Mouse (Mus musculus): ENCODE data around the gene Wnk4.

The Wnk4 gene

GRCm38 (mm10) chr11:101276319-101277070, 16.1 kb downstream of the Wnk4 start:
- DNase-seq (ENCODE audit: low spot score) = no peak

- peak; percentile 62 for DNase-seq (ENCODE audit: low spot score)
Observed at GRCm38 (mm10) chr11:101277381-101278222, 17.2 kb downstream of the Wnk4 start.

GRCm38 (mm10) chr11:101278223-101279192, 18.1 kb downstream of the Wnk4 start, which contains the start of the genes Cntd1 and Coa3:
TSS of gene Cntd1 (plus strand) at chr11:101279012.
TSS of gene Coa3 (minus strand) at chr11:101279114.
- DNase-seq (ENCODE audit: low spot score) = peak; percentile 92

GRCm38 (mm10) chr11:101279193-101279569, 18.8 kb downstream of the Wnk4 start:
- no peak for DNase-seq (ENCODE audit: low spot score)

GRCm38 (mm10) chr11:101280837-101281236, 20.5 kb downstream of the Wnk4 start:
- DNase-seq (ENCODE audit: low spot score) = no peak

GRCm38 (mm10) chr11:101282896-101283295, 22.5 kb downstream of the Wnk4 start:
- no peak for DNase-seq (ENCODE audit: low spot score)

GRCm38 (mm10) chr11:101283805-101284204, 23.4 kb downstream of the Wnk4 start:
- no peak for DNase-seq (ENCODE audit: low spot score)

- DNase-seq (ENCODE audit: low spot score) = peak; percentile 71
Observed at GRCm38 (mm10) chr11:101287306-101287705, 26.9 kb downstream of the Wnk4 start.

GRCm38 (mm10) chr11:101291231-101291630, 30.9 kb downstream of the Wnk4 start:
- DNase-seq (ENCODE audit: low spot score) = no peak

GRCm38 (mm10) chr11:101295191-101295590, 34.8 kb downstream of the Wnk4 start:
- no peak for DNase-seq (ENCODE audit: low spot score)

GRCm38 (mm10) chr11:101300881-101301280, 40.5 kb downstream of the Wnk4 start:
- DNase-seq (ENCODE audit: low spot score) = no peak

GRCm38 (mm10) chr11:101301299-101302003, 41.1 kb downstream of the Wnk4 start:
- DNase-seq (ENCODE audit: low spot score) = no peak

GRCm38 (mm10) chr11:101302004-101302798, 41.8 kb downstream of the Wnk4 start, which contains the start of gene Becn1:
TSS of gene Becn1 (minus strand) at chr11:101302286.
- peak; percentile 97 for DNase-seq (ENCODE audit: low spot score)

- no peak for DNase-seq (ENCODE audit: low spot score)
Observed at GRCm38 (mm10) chr11:101307744-101308143, 47.4 kb downstream of the Wnk4 start.

GRCm38 (mm10) chr11:101311083-101311482, 50.7 kb downstream of the Wnk4 start:
- no peak for DNase-seq (ENCODE audit: low spot score)

GRCm38 (mm10) chr11:101312150-101312549, 51.8 kb downstream of the Wnk4 start:
- DNase-seq (ENCODE audit: low spot score) = no peak

GRCm38 (mm10) chr11:101314567-101314966, 54.2 kb downstream of the Wnk4 start:
- no peak for DNase-seq (ENCODE audit: low spot score)

- DNase-seq (ENCODE audit: low spot score) = no peak
Observed at GRCm38 (mm10) chr11:101315082-101315650, 54.8 kb downstream of the Wnk4 start.

GRCm38 (mm10) chr11:101315665-101316500, 55.5 kb downstream of the Wnk4 start, which contains the start of gene Psme3:
TSS of gene Psme3 (plus strand) at chr11:101316213.
- DNase-seq (ENCODE audit: low spot score) = peak; percentile 92

Data from lung, postnatal 25 days (tissue).